Mouse (Mus musculus) thymus, adult 2 months (tissue): ENCODE data around the gene Gm10073. TPM values are rescaled to one million over a fixed set of nuclear protein-coding genes. Genes with fewer than 3 reads are reported as not detected.

ENCODE experiments used
- DNase-seq: peaks from one replicate; pipeline ENCODE4 v3.0.0; 2021
- H3K27ac ChIP-seq: fragments of 200-500 bp; 2 replicates; pipeline ENCODE4 v1.5.1; 2012; ENCODE audit warnings: low read length, control low read depth; ENCODE audit not compliant: control insufficient read depth, insufficient read depth
- H3K27me3 ChIP-seq: fragments of 200-500 bp; 2 replicates; pipeline ENCODE4 v1.6.1; 2012; ENCODE audit warnings: mild to moderate bottlenecking, low read length, moderate library complexity, mixed read lengths; ENCODE audit not compliant: control insufficient read depth, insufficient read depth
- H3K36me3 ChIP-seq: fragments of 200-500 bp; 2 replicates; pipeline ENCODE4 v1.6.1; 2012; ENCODE audit warnings: mild to moderate bottlenecking, low read length, moderate library complexity; ENCODE audit not compliant: control insufficient read depth, insufficient read depth
- H3K4me1 ChIP-seq: fragments of 200-500 bp; replicated peaks from 2 replicates; pipeline ENCODE4 v1.6.1; 2012; ENCODE audit warnings: low read length; ENCODE audit not compliant: control insufficient read depth, insufficient read depth
- H3K4me3 ChIP-seq: fragments of 200-500 bp; 2 replicates; pipeline ENCODE4 v1.5.1; 2012; ENCODE audit warnings: mild to moderate bottlenecking, low read length, control low read depth, moderate library complexity; ENCODE audit not compliant: control insufficient read depth, insufficient read depth
- CTCF ChIP-seq: fragments of 200-500 bp; IDR thresholded peaks from 2 replicates; pipeline ENCODE4 v1.5.1; 2012; ENCODE audit warnings: mild to moderate bottlenecking, control low read depth, low read length, moderate library complexity, borderline replicate concordance; ENCODE audit not compliant: control insufficient read depth, poor library complexity, insufficient read depth; ENCODE audit errors: extremely low read depth
- POLR2A ChIP-seq: fragments of 200-500 bp; IDR thresholded peaks from 2 replicates; pipeline ENCODE4 v1.6.1; 2012; ENCODE audit warnings: mild to moderate bottlenecking, low read length, control low read depth, moderate library complexity; ENCODE audit not compliant: control insufficient read depth, poor library complexity, insufficient read depth; ENCODE audit errors: extremely low read depth
- WGBS: fragments of 180-500 bp; shearing (Covaris S2); methylation state at CpG from one replicate; pipeline ENCODE4 v1.1.7; 2018; 5-methylcytosine and 5-hydroxymethylcytosine counted together
- polyA plus RNA-seq: library from polyadenylated mRNA; depleted of rRNA; stranded (reverse); fragments of >200 nt; gene quantifications from 2 replicates; pipeline ENCODE4 v1.2.3, GENCODE M21; 2012

The Gm10073 gene
- polyA plus RNA-seq, 1 experiment: 76.2 TPM

DNA sequence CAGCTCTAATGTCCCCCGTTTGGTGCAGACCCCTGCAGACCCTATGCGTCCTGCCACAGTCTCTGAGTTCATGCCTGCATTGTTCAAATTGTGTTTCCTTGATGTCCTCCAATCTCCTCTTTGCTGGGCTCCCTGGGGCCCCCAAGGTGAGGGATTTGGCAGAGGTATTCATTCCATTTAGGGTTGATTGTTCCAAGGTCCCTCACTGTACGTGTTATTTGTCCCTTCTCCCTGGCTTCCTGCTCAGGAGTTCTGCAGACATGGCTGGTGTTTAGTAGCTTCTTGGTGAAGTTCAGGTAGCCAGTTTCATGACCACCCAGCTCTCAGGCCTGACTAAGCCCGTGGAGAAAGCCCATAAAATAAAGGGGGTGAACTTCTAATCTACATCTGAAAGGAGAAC lies 43.4 kb upstream of the Gm10073 start:
- Histone ChIP-seq H3K27me3 (no peaks in the 10 kb centered on the region), H3K4me3 (no peak overlapping the region), H3K36me3 (no peaks in the 10 kb centered on the region), H3K27ac (no peak overlapping the region), H3K4me1 (0 out of 2 replicates have a peak, but pooled peaks cover 4% of the 10 kb centered on the region)
- no peak for DNase-seq
- TF ChIP-seq CTCF: no peak
- no peak for TF ChIP-seq POLR2A
- WGBS: 83% methylated on average over 4 of the region's 4 CpGs

DNA sequence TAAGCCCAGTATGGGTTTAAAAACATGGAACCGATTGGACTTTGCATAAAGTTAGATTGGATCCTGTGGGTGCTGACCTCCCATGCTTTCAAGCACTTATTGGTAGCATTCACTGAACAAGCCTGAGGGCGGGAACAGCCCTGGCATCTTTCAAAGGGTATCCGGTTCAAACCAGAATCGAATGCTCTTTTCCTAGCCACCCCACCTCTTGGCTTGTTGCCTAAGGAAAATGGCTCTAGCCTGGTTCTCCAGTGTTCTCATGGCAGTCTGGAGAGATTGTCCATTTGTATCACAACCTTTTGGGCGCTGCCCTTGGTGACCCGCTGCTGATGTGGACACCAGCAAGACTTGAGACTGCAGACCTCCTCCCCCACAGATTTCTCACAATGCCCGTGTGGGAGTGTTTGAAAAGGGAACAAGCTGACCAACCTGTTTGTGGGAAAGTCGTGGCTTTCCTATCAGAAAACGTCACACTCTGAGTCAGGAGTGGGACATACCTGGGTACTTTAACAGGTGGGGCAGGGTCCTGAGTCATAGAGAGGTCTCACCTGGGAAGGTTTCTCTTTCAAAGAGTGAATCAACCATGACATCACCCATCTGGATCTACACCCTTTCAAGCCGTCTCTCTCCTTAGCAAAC lies 42.5 kb upstream of the Gm10073 start:
- no peaks in the 10 kb centered on the region for H3K36me3 ChIP-seq
- no peak overlapping the region for H3K27ac ChIP-seq
- no peak for TF ChIP-seq CTCF
- no peak for TF ChIP-seq POLR2A
- H3K27me3 ChIP-seq: no peaks in the 10 kb centered on the region
- DNase-seq: no peak
- H3K4me1 ChIP-seq: 0 out of 2 replicates have a peak, but pooled peaks cover 4% of the 10 kb centered on the region
- no peak overlapping the region for H3K4me3 ChIP-seq
- 85% methylated on average over 10 of the region's 10 CpGs for WGBS

DNA sequence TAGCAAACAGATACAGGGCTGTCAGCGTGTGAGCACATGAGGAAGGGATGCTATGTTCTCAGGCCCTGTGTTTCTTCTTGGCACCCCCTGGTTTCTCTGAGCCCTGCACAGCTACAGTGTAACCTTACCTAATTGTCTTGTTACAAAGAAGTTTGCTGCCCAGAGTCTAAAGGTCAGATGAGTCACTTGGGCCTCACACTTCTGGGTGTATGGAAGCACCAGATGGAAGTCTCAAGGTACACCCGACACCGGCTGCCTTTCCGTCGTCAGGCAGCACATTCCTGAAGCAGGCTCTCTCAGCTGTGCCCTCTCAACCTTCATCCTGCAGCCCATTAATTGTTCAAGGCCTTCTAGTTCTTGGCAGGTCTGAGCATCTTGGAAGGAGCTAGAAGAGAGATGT lies 41.4 kb upstream of the Gm10073 start:
- no peak for TF ChIP-seq POLR2A
- no peak for TF ChIP-seq CTCF
- 80% methylated on average over 5 of the region's 5 CpGs for WGBS
- no peaks in the 10 kb centered on the region for H3K36me3 ChIP-seq
- no peak for DNase-seq
- H3K27me3 ChIP-seq: no peaks in the 10 kb centered on the region
- H3K27ac ChIP-seq: no peak overlapping the region
- no peaks in the 10 kb centered on the region for H3K4me1 ChIP-seq
- H3K4me3 ChIP-seq: no peak overlapping the region

DNA sequence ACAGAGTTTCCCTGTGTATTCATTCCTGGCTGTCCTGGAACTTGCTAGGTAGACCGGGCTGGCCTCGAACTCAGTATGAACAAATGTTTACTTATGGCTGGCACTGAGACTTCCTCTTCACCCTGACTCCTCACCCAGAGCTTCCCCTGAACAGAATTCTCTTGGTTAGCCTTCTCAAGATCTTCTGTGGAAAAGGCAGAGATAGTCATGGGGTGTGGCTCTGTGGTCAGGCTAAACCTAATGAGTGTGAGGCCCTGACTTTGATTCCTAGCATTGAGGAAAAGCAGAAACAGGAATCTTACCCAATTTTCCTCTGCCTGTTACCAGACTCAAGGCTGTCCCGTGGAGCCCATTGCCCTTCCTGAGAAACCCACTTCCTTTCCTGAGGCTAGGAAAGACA lies 38.8 kb upstream of the Gm10073 start:
- Histone ChIP-seq H3K4me1 (no peaks in the 10 kb centered on the region), H3K27ac (no peak overlapping the region), H3K36me3 (no peaks in the 10 kb centered on the region), H3K4me3 (no peak overlapping the region), H3K27me3 (no peaks in the 10 kb centered on the region)
- DNase-seq: no peak
- no peak for TF ChIP-seq POLR2A
- WGBS: 30% methylated on average over 3 of the region's 3 CpGs

DNA sequence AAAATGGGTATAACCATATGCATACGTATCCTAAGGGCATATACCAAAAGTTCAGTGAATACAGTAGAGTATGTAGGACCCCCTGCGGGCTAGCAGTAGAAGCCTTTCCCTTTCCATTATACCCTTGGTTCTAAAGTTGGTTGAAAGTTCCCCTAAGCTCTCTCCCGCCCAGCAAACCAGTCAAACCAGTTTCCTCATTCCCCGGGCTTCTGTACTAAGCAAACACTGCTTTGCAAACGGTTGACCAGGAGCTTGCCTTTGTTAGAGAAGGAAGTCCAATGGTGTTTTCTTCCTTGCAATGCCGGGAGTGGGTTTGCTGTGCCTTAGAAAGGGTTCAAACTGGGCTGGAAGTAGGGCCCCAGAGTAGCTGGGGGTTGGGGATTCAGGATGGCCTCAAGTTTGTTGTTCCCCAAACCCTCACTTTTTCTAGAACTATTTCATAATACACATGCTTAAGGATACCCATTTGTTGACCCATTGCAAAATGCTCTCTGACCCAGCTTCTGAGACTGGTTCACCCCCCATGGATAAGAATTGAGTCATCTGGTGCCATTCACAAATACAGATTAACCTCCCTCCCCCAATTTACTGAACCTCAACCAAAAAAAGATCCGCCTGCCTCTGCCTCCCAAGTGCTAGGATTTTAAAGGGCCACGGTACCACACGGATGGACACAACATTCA lies 37.8 kb upstream of the Gm10073 start:
- WGBS: 79% methylated on average over 9 of the region's 9 CpGs
- no peak overlapping the region for H3K4me3 ChIP-seq
- H3K4me1 ChIP-seq: peaks cover 7% of the 10 kb centered on the region
- no peaks in the 10 kb centered on the region for H3K36me3 ChIP-seq
- no peak overlapping the region for H3K27ac ChIP-seq
- H3K27me3 ChIP-seq: no peaks in the 10 kb centered on the region
- DNase-seq: no peak
- TF ChIP-seq CTCF (no peak), POLR2A (no peak)

DNA sequence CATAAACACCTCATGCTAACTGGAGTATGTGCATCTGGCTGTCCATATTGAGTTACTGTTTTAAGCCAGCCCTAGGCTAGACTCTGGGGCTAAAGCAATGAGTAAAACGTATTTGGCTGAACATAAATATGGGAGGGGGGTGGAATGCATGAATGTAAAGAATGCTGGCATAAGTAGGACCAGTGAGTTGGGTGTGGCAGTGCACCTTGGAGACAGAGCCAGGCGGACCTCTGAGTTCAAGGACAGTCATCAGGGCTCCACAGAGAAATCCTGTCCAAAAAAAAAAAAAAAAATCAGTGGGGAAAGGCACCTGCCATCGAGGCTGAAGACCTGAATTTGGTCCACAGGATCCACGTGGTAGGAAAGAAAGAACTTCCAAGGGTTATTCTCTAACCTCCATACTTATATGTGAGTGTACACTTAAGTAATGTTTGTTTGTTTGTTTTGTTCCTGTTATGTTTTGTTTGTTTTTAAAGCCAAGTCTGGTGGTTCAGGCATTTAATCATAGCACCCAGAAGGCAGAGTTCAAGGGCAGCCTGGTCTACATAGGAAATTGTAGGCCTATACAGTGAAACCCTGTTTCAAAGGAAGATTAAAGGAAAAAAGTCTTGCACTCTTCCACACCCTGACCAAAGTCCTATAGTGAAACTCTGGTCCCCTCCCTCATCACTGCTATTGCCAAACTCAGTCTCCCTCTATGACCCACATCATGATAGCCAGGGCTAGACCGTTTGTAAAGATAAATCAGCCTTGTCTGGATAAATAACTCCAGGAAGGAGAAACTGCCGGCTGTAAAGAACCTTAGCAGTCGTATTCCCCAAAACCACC lies 36.0 kb upstream of the Gm10073 start:
- DNase-seq: no peak
- H3K4me1 ChIP-seq: peaks cover 9% of the 10 kb centered on the region
- 88% methylated on average over 7 of the region's 7 CpGs for WGBS
- peaks cover under 1% of the 10 kb centered on the region; the same call in 1 of the 2 replicates for H3K27me3 ChIP-seq
- no peak overlapping the region for H3K4me3 ChIP-seq
- no peak overlapping the region for H3K27ac ChIP-seq
- no peaks in the 10 kb centered on the region for H3K36me3 ChIP-seq
- TF ChIP-seq POLR2A (no peak), CTCF (no peak)
